Mouse (Mus musculus): ENCODE measurements around the gene Maz.

DNA sequence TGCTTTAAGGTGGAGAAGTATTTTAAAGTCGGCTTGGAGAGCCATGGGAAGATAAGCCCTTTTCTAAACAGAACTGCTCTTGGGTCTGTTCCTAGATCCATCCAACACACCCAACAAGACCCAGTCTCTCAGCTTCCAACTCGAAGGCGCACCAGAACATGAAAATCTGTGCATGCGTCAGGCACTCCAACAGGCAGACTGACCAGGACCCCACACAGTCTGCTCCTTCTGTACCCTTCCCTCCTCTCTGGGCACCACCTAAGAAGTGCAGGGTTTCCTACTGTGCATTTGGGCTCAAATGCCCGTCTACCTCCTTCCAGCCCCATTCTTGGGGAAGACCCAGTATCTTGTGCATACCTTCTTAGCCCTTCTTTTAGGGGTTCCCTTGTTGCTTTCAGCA is 6.3 kb downstream of the Maz start:
- TF ChIP-seq POLR2A (IDR thresholded peaks at IDR 0.05; ENCODE audit: borderline replicate concordance, extremely low read depth, insufficient read depth, insufficient read length, poor library complexity, severe bottlenecking), result no peak
- no peak for TF ChIP-seq CTCF (IDR thresholded peaks at IDR 0.05; ENCODE audit: borderline replicate concordance, extremely low read depth, insufficient read depth, insufficient read length)

Data from brain, embryonic 14.5 days (tissue).